Mouse (Mus musculus): Measurements from ENCODE around the gene Zfp746. TPM values are rescaled to one million over a fixed set of nuclear protein-coding genes. Genes with fewer than 3 reads are reported as not detected.
"Not testable (repeated sequence)": the region's sequence is repeated elsewhere in the genome, so short reads cannot be mapped to it uniquely, and the experiment has no call there.

Gene Zfp746
- 10 to 100 TPM; 32.2 to 35.4 TPM for total RNA-seq (2021)

GRCm38 (mm10) chr6:48086471-48086878, at the start of gene Zfp746:
Gene Zfp746, minus strand, starts transcription at chr6:48086593.
- DNase-seq = peak; percentile 94
- intact Hi-C loops (cut with DNase I) = no loop called here

GRCm38 (mm10) chr6:48121092-48121491, 34.7 kb upstream of the Zfp746 start:
- intact Hi-C loops (cut with DNase I); DNase-seq: not testable (repeated sequence)

- intact Hi-C loops (cut with DNase I) = no loop called here
- DNase-seq = peak; percentile 7
Measured at GRCm38 (mm10) chr6:48116036-48116435, 29.6 kb upstream of the Zfp746 start.

GRCm38 (mm10) chr6:48086957-48087715, 743 bp upstream of the Zfp746 start:
- no peak for DNase-seq
- intact Hi-C loops (cut with DNase I) = no loop called here

GRCm38 (mm10) chr6:48085521-48086404, 630 bp downstream of the Zfp746 start:
- DNase-seq = peak; percentile 59
- intact Hi-C loops (cut with DNase I) = no loop called here

GRCm38 (mm10) chr6:48083733-48084191, 2.6 kb downstream of the Zfp746 start:
- DNase-seq = no peak
- intact Hi-C loops (cut with DNase I) = no loop called here

GRCm38 (mm10) chr6:48081952-48082351, 4.4 kb downstream of the Zfp746 start:
- no peak for DNase-seq
- intact Hi-C loops (cut with DNase I) = no loop called here

- intact Hi-C loops (cut with DNase I) = no loop called here
- DNase-seq = no peak
Measured at GRCm38 (mm10) chr6:48081021-48081420, 5.4 kb downstream of the Zfp746 start.

GRCm38 (mm10) chr6:48073316-48073715, 13.1 kb downstream of the Zfp746 start:
- no peak for DNase-seq
- intact Hi-C loops (cut with DNase I) = no loop called here

- intact Hi-C loops (cut with DNase I) = no loop called here
Measured at GRCm38 (mm10) chr6:48067492-48067891, 18.9 kb downstream of the Zfp746 start.

GRCm38 (mm10) chr6:48065587-48066075, 20.8 kb downstream of the Zfp746 start:
- intact Hi-C loops (cut with DNase I) = no loop called here
- DNase-seq = no peak

More at GRCm38 (mm10) chr6:48067492-48067891, 18.9 kb downstream of the Zfp746 start:
- DNase-seq = no peak

GRCm38 (mm10) chr6:48064451-48064850, 21.9 kb downstream of the Zfp746 start:
- no peak for DNase-seq
- intact Hi-C loops (cut with DNase I) = no loop called here

GRCm38 (mm10) chr6:48063940-48064339, 22.5 kb downstream of the Zfp746 start:
- intact Hi-C loops (cut with DNase I) = no loop called here
- DNase-seq = no peak

GRCm38 (mm10) chr6:48060895-48061294, 25.5 kb downstream of the Zfp746 start:
- intact Hi-C loops (cut with DNase I) = no loop called here

GRCm38 (mm10) chr6:48060421-48060820, 26.0 kb downstream of the Zfp746 start:
- intact Hi-C loops (cut with DNase I) = no loop called here

More at GRCm38 (mm10) chr6:48060895-48061294, 25.5 kb downstream of the Zfp746 start:
- no peak for DNase-seq

GRCm38 (mm10) chr6:48052136-48052535, 34.3 kb downstream of the Zfp746 start:
- DNase-seq = no peak
- intact Hi-C loops (cut with DNase I) = no loop called here

More at GRCm38 (mm10) chr6:48060421-48060820, 26.0 kb downstream of the Zfp746 start:
- DNase-seq = peak; percentile 62

GRCm38 (mm10) chr6:48051666-48052065, 34.7 kb downstream of the Zfp746 start:
- DNase-seq = no peak
- intact Hi-C loops (cut with DNase I) = no loop called here

GRCm38 (mm10) chr6:48049273-48050065, 36.9 kb downstream of the Zfp746 start:
- intact Hi-C loops (cut with DNase I) = no loop called here
- DNase-seq = no peak

GRCm38 (mm10) chr6:48048426-48049272, 37.7 kb downstream of the Zfp746 start, which contains the start of gene Zfp777:
Gene Zfp777, minus strand, starts transcription at chr6:48048911.
- DNase-seq = peak; percentile 86
- intact Hi-C loops (cut with DNase I) = no loop called here
